Mouse (Mus musculus) bone marrow, adult 2 months (tissue): ENCODE results near the gene Casp14. TPM values are rescaled to one million over a fixed set of nuclear protein-coding genes. Genes with fewer than 3 reads are reported as not detected.
"Not testable (repeated sequence)": the region's sequence is repeated elsewhere in the genome, so short reads cannot be mapped to it uniquely, and the experiment has no call there.

Source experiments
- H3K27ac ChIP-seq: fragments of 200-500 bp; 2 replicates; pipeline ENCODE4 v1.5.1; 2012; ENCODE audit warnings: low read depth, mild to moderate bottlenecking, control low read depth, inconsistent platforms, low read length; ENCODE audit not compliant: control insufficient read depth, poor library complexity, insufficient read depth
- H3K4me1 ChIP-seq: fragments of 200-500 bp; 2 replicates; pipeline ENCODE4 v1.6.1; 2011; ENCODE audit warnings: low read length; ENCODE audit not compliant: control insufficient read depth, insufficient read depth
- H3K4me3 ChIP-seq: fragments of 200-500 bp; replicated peaks from 2 replicates; pipeline ENCODE3; 2011; ENCODE audit warnings: mild to moderate bottlenecking, low read depth, low read length, control low read depth; ENCODE audit not compliant: control insufficient read depth
- CTCF ChIP-seq: fragments of 200-500 bp; IDR thresholded peaks from 2 replicates; pipeline ENCODE4 v1.5.1; 2011; ENCODE audit warnings: low read length, control low read depth; ENCODE audit not compliant: control insufficient read depth, insufficient read depth
- POLR2A ChIP-seq: fragments of 200-500 bp; IDR thresholded peaks from 2 replicates; pipeline ENCODE4 v1.6.1; 2011; ENCODE audit warnings: low read depth, mild to moderate bottlenecking, control low read depth, low read length, borderline replicate concordance; ENCODE audit not compliant: control insufficient read depth
- WGBS: fragments of 180-500 bp; shearing (Covaris S2); methylation state at CpG from one replicate; pipeline ENCODE4 v1.1.7; 2018; 5-methylcytosine and 5-hydroxymethylcytosine counted together
- polyA plus RNA-seq: library from polyadenylated mRNA; stranded (reverse); fragments of >200 nt; gene quantifications from 2 replicates; pipeline ENCODE4 v1.2.4, GENCODE M21; 2011; ENCODE audit warnings: low replicate concordance; ENCODE audit not compliant: missing spikeins, insufficient read depth, insufficient read length

Casp14 gene
- polyA plus RNA-seq, 1 experiment: not detected

GRCm38 (mm10) chr10:78715156-78715555 is 2.9 kb downstream of the Casp14 start:
- no peak overlapping the region for H3K27ac ChIP-seq
- H3K4me3 ChIP-seq: no peak overlapping the region
- no peak for TF ChIP-seq CTCF
- TF ChIP-seq POLR2A: no peak
- H3K4me1 ChIP-seq: no peaks in the 10 kb centered on the region
- WGBS: 91% methylated on average over 7 of the region's 7 CpGs

GRCm38 (mm10) chr10:78714129-78714528 is 4.0 kb downstream of the Casp14 start:
- TF ChIP-seq CTCF (no peak), POLR2A (no peak)
- Histone ChIP-seq H3K27ac (no peak overlapping the region), H3K4me1 (no peaks in the 10 kb centered on the region), H3K4me3 (no peak overlapping the region)
- 19% methylated on average over 6 of the region's 6 CpGs for WGBS

- Histone ChIP-seq H3K4me1 (no peaks in the 10 kb centered on the region), H3K4me3 (no peak overlapping the region), H3K27ac (no peak overlapping the region)
- TF ChIP-seq CTCF: no peak
- no peak for TF ChIP-seq POLR2A
Measured at GRCm38 (mm10) chr10:78710706-78711105, 7.4 kb downstream of the Casp14 start.

GRCm38 (mm10) chr10:78700881-78701280 is 17.2 kb downstream of the Casp14 start:
- no peaks in the 10 kb centered on the region for H3K4me1 ChIP-seq
- H3K27ac ChIP-seq: no peak overlapping the region
- WGBS: 49% methylated on average over 3 of the region's 3 CpGs
- H3K4me3 ChIP-seq: no peak overlapping the region
- TF ChIP-seq CTCF: no peak
- TF ChIP-seq POLR2A: no peak

- WGBS: 84% methylated on average over 6 of the region's 6 CpGs
- Histone ChIP-seq H3K4me3 (no peak overlapping the region), H3K4me1 (no peaks in the 10 kb centered on the region), H3K27ac (no peak overlapping the region)
- TF ChIP-seq CTCF (no peak), POLR2A (no peak)
Measured at GRCm38 (mm10) chr10:78689973-78690372, 28.1 kb downstream of the Casp14 start.

- Histone ChIP-seq H3K4me3 (no peak overlapping the region), H3K27ac (no peak overlapping the region), H3K4me1 (no peaks in the 10 kb centered on the region)
- no peak for TF ChIP-seq POLR2A
- TF ChIP-seq CTCF: no peak
- 58% methylated on average over 4 of the region's 4 CpGs for WGBS
Measured at GRCm38 (mm10) chr10:78686995-78687577, 31.0 kb downstream of the Casp14 start.

GRCm38 (mm10) chr10:78670121-78670520 is 48.0 kb downstream of the Casp14 start:
- 16% methylated on average over 1 of the region's 1 CpGs for WGBS
- not testable (repeated sequence) for H3K4me1 ChIP-seq, H3K4me3 ChIP-seq, H3K27ac ChIP-seq

GRCm38 (mm10) chr10:78666696-78667095 is 51.4 kb downstream of the Casp14 start:
- H3K27ac ChIP-seq, H3K4me1 ChIP-seq, H3K4me3 ChIP-seq: not testable (repeated sequence)
- 86% methylated on average over 10 of the region's 10 CpGs for WGBS

GRCm38 (mm10) chr10:78664546-78664945 is 53.5 kb downstream of the Casp14 start:
- TF ChIP-seq POLR2A (no peak), CTCF (no peak)
- 62% methylated on average over 1 of the region's 1 CpGs for WGBS
- Histone ChIP-seq H3K4me3 (no peak overlapping the region), H3K27ac (no peak overlapping the region), H3K4me1 (no peaks in the 10 kb centered on the region)

Other genes starting within 250 kb of the Casp14 start
- not detected in 2 replicates for gene Olfr1358, start 200.9 kb downstream of the Casp14 start, polyA plus RNA-seq
- gene Ilvbl, start 143.9 kb downstream of the Casp14 start, polyA plus RNA-seq: 11.3 and 25.4 TPM in 2 replicates
- gene Syde1, start 126.3 kb downstream of the Casp14 start, polyA plus RNA-seq: 3.6 and 5.5 TPM in 2 replicates
- not detected in 2 replicates for gene Olfr1357, start 100.2 kb downstream of the Casp14 start, polyA plus RNA-seq
- gene Ccdc105, start 34.8 kb upstream of the Casp14 start, polyA plus RNA-seq: not detected in 2 replicates
- 1.2 TPM in 1 of 2 replicates, not detected in the other for gene Slc1a6, start 62.2 kb upstream of the Casp14 start, polyA plus RNA-seq
- not detected in 2 replicates for gene Olfr1356, start 133.9 kb upstream of the Casp14 start, polyA plus RNA-seq
- gene Olfr1355, start 157.2 kb upstream of the Casp14 start, polyA plus RNA-seq: not detected in 2 replicates
- not detected in 2 replicates for gene Olfr1354, start 194.9 kb upstream of the Casp14 start, polyA plus RNA-seq
- not detected in 2 replicates for gene Olfr8, start 232.3 kb upstream of the Casp14 start, polyA plus RNA-seq
- not detected in 2 replicates for gene Olfr1353, start 245.0 kb upstream of the Casp14 start, polyA plus RNA-seq